Mouse (Mus musculus) lung, embryonic 14.5 days (tissue): ENCODE data around the gene Slk. TPM values are rescaled to one million over a fixed set of nuclear protein-coding genes. Genes with fewer than 3 reads are reported as not detected.

ENCODE experiments used
- ATAC-seq: fragments of 200-750 bp; cut with Nextera tagmentation; 2 replicates; pipeline ENCODE4 v1.8.0; 2017; ENCODE audit warnings: mild to moderate bottlenecking, moderate TSS enrichment, moderate library complexity; ENCODE audit not compliant: insufficient read depth
- DNase-seq: peaks from one replicate; pipeline ENCODE4 v3.0.0-alpha.2; 2015
- H3K27ac ChIP-seq: fragments of 300-500 bp; sonication (generic); 2 replicates; pipeline ENCODE4 v1.5.1; 2014; ENCODE audit warnings: low read depth, mild to moderate bottlenecking, moderate library complexity
- H3K27me3 ChIP-seq: fragments of 300-500 bp; sonication (generic); 2 replicates; pipeline ENCODE4 v1.6.1; 2014; ENCODE audit warnings: low read length, control low read depth; ENCODE audit not compliant: insufficient read depth
- H3K36me3 ChIP-seq: fragments of 300-500 bp; sonication (generic); 2 replicates; pipeline ENCODE4 v1.6.1; 2014; ENCODE audit warnings: control low read depth; ENCODE audit not compliant: insufficient read depth
- H3K4me1 ChIP-seq: fragments of 300-500 bp; sonication (generic); 2 replicates; pipeline ENCODE4 v1.6.1; 2014; ENCODE audit warnings: antibody characterized with exemption, control low read depth; ENCODE audit not compliant: insufficient read depth
- H3K4me2 ChIP-seq: fragments of 300-500 bp; sonication (generic); 2 replicates; pipeline ENCODE4 v1.6.1; 2014; ENCODE audit warnings: mild to moderate bottlenecking
- H3K4me3 ChIP-seq: fragments of 300-500 bp; sonication (generic); 2 replicates; pipeline ENCODE4 v1.5.1; 2014; ENCODE audit warnings: low read depth, low read length
- H3K9ac ChIP-seq: fragments of 300-500 bp; sonication (generic); 2 replicates; pipeline ENCODE4 v1.6.1; 2014
- H3K9me3 ChIP-seq: fragments of 300-500 bp; sonication (generic); 2 replicates; pipeline ENCODE4 v1.6.1; 2016; ENCODE audit warnings: low read depth, low read length, control low read depth
- CTCF ChIP-seq: IDR thresholded peaks from 2 replicates; pipeline ENCODE4 v1.5.1; 2016; ENCODE audit warnings: antibody characterized with exemption, low read depth
- WGBS: fragments of 180-500 bp; shearing (Covaris S2); extraction: QIAGEN DNeasy Blood & Tissue Kit; methylation state at CpG from one replicate; pipeline ENCODE4 v1.1.7; 2014; 5-methylcytosine and 5-hydroxymethylcytosine counted together
- polyA plus RNA-seq: library from polyadenylated mRNA; unstranded; fragments of >200 nt; fragmentation: Nextera tagmentation; extraction: Ambion mirVana; gene quantifications from 2 replicates; pipeline ENCODE4 v1.2.1, GENCODE M21; 2014

Gene Slk
- polyA plus RNA-seq, 1 experiment from 2014 or later = 20.6 TPM

DNA sequence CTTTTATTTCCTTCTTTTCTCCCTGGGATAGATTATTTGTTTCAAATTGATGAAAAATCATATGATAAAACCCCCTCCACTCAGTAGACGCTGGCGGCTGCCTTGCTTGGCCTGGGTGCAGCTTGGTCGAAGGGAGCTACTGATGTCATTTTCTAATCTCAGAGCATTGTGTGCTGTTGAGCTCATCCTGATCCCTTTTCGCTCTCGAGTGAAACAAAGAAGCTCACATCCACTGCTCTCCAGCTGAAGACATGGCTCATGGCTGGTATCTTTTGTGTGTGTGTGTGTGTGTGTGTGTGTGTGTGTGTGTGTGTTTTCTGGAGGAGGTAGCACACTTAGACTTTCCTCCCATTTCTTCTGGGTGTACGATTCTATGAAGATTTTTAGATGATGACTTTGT is 66.1 kb downstream of the Slk start:
- no peak for TF ChIP-seq CTCF
- no peak for DNase-seq
- Histone ChIP-seq H3K9ac (no peak overlapping the region), H3K9me3 (no peaks in the 10 kb centered on the region), H3K27ac (no peak overlapping the region), H3K27me3 (no peaks in the 10 kb centered on the region), H3K4me3 (no peak overlapping the region), H3K36me3 (peaks cover 41% of the 10 kb centered on the region), H3K4me1 (no peaks in the 10 kb centered on the region), H3K4me2 (no peak overlapping the region)
- 65% methylated on average over 6 of the region's 6 CpGs for WGBS
- no peak for ATAC-seq

DNA sequence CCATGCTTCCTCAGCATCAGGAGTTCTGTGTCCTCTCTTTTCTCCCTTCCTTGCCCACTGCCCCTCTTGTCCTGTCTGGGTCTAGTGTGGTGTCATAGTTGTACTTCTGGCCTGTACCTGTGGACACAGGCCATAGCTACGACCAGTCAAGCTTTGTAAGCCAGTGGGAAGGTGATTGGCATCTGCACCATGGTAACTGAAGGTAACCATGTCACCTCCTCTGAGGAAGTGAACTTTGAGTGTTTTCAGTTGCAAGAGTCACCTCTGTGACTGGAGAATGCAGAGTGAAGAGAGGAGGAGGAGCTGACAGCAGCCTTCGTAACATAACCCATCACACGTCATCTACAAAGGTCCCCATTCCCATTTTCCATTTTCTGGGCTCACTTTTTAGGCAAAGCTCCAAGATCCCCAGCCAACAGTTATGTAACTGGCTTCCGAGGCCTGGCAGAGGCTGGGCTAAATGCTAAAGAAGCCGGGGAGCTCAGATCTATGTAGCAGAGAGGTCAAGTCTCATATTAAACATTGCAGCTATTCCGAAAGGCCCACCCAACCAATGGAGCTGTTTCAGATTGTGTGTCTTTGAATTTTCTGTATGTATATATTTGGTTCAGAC is 67.1 kb downstream of the Slk start:
- Histone ChIP-seq H3K4me1 (no peaks in the 10 kb centered on the region), H3K9me3 (no peaks in the 10 kb centered on the region), H3K27ac (no peak overlapping the region), H3K9ac (no peak overlapping the region), H3K4me3 (no peak overlapping the region), H3K4me2 (no peak overlapping the region), H3K27me3 (no peaks in the 10 kb centered on the region), H3K36me3 (peaks cover 31% of the 10 kb centered on the region)
- 66% methylated on average over 6 of the region's 6 CpGs for WGBS
- DNase-seq = peak; percentile 57
- no peak; the same call in 1 of the 2 replicates for ATAC-seq
- TF ChIP-seq CTCF = no peak

DNA sequence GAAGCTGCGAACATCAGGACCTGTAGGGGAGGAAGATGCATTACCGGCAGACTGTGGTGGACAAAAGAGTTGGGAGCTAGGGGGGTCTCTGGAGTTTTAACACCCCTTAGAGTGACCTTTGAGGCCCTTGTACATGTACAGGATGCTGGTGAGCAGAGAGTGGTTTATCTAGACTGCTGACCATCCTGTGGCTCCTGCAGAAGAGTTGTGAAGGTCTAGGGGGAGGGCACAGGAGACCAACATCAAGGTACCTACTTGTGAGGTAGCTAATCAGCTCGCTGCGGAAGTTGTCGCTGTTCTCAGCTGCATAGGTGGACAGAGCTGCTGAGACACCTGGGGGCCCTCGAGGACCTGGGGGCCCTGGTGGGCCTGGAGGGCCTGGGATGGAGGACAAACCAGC is 69.6 kb downstream of the Slk start:
- H3K4me1 ChIP-seq = no peaks in the 10 kb centered on the region
- H3K9me3 ChIP-seq = no peaks in the 10 kb centered on the region
- DNase-seq = no peak
- no peaks in the 10 kb centered on the region for H3K27me3 ChIP-seq
- H3K9ac ChIP-seq = no peak overlapping the region
- no peak overlapping the region for H3K4me3 ChIP-seq
- TF ChIP-seq CTCF = no peak
- peaks cover 22% of the 10 kb centered on the region; the same call in 1 of the 2 replicates for H3K36me3 ChIP-seq
- H3K4me2 ChIP-seq = no peak overlapping the region
- no peak overlapping the region for H3K27ac ChIP-seq
- no peak for ATAC-seq
- WGBS = 91% methylated on average over 6 of the region's 6 CpGs

DNA sequence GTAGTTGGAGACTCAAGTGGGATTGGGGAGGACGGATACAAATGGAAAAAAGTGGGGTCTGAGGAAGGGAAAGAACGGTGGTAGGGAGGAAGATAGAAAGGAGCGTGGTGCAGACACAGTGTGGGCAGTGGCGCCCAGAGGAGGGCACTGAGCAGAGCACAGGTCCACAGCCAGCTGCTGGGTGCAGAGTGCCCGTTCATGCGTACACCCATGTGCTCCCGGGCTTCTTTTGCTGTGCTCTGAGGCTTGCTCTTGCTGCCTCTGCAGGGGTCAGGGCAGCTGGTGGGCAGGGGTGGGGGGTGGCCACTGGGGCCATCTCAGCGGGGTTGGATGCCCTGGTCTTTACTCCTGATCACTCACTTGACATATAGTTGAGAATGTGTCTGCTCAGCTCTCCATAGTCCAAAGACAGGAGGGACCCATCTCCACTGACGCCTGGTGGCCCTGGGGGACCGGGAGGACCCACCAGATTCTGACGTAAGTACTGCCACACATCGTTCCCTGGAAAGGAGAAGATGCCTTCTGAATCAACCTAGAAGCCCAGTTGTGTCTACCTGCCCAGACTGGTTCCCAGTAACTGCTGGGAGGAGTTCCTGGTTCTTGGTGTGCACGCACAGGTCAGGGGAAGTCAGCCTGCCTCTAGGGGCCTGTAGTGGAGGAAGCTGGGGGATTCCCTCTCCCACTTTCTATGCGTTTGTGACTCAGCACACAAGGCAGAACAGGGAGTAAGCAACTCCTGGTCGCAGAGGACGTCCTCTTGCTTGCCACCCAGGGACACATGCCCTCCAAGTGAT is 71.1 kb downstream of the Slk start:
- no peak overlapping the region for H3K9ac ChIP-seq
- no peaks in the 10 kb centered on the region for H3K9me3 ChIP-seq
- no peaks in the 10 kb centered on the region for H3K4me1 ChIP-seq
- H3K27me3 ChIP-seq = no peaks in the 10 kb centered on the region
- H3K27ac ChIP-seq = no peak overlapping the region
- DNase-seq = no peak
- no peak overlapping the region for H3K4me3 ChIP-seq
- no peak for ATAC-seq
- H3K36me3 ChIP-seq = peaks cover 18% of the 10 kb centered on the region; the same call in 1 of the 2 replicates
- H3K4me2 ChIP-seq = no peak overlapping the region
- no peak for TF ChIP-seq CTCF
- 81% methylated on average over 16 of the region's 16 CpGs for WGBS

DNA sequence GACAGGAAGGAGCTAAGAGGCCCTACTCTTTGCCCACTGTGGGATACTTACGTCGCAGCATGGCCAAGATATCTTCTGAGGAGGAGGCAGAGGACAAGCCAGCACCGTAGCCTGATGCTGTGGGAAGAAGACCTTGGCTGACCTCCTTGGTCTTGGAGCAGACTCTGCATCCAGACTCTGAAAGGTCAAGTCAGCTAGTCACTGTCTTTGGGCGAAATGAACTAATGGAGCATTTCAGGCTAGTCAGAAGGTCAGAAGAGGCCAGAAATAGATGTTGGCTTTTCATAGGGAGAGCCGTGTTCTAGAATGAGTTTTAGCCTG is 71.6 kb downstream of the Slk start:
- Histone ChIP-seq H3K9me3 (no peaks in the 10 kb centered on the region), H3K27ac (no peak overlapping the region), H3K27me3 (no peaks in the 10 kb centered on the region), H3K36me3 (peaks cover 15% of the 10 kb centered on the region; the same call in 1 of the 2 replicates), H3K4me1 (no peaks in the 10 kb centered on the region), H3K4me3 (no peak overlapping the region), H3K9ac (no peak overlapping the region), H3K4me2 (no peak overlapping the region)
- TF ChIP-seq CTCF = no peak
- ATAC-seq (no peak), DNase-seq (no peak)
- WGBS = 79% methylated on average over 5 of the region's 5 CpGs

DNA sequence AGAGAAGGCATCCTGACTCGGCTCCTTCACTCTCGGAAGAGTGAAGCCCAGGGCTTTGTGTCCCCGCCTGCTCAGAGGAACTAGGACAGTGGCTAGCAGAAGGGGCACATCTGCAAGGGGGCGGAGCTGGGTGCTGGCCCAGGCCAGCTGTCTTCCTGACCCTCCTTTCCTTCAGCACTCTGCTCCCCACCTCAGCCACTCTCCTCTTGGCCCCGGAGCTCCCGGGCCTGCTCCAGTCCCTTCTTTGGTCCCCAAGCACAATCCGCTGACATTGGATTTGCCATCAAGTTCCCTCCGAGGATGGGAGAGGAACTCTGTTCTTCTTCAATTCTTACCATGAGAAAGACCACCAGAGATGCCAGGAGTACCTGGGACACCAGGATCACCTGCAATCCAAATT is 72.8 kb downstream of the Slk start:
- H3K36me3 ChIP-seq = peaks cover 11% of the 10 kb centered on the region; the same call in 1 of the 2 replicates
- TF ChIP-seq CTCF = no peak
- no peak overlapping the region for H3K27ac ChIP-seq
- H3K4me1 ChIP-seq = no peaks in the 10 kb centered on the region
- 59% methylated on average over 8 of the region's 8 CpGs for WGBS
- no peak overlapping the region for H3K9ac ChIP-seq
- DNase-seq (no peak), ATAC-seq (no peak)
- H3K27me3 ChIP-seq = no peaks in the 10 kb centered on the region
- no peak overlapping the region for H3K4me3 ChIP-seq
- no peak overlapping the region for H3K4me2 ChIP-seq
- no peaks in the 10 kb centered on the region for H3K9me3 ChIP-seq

DNA sequence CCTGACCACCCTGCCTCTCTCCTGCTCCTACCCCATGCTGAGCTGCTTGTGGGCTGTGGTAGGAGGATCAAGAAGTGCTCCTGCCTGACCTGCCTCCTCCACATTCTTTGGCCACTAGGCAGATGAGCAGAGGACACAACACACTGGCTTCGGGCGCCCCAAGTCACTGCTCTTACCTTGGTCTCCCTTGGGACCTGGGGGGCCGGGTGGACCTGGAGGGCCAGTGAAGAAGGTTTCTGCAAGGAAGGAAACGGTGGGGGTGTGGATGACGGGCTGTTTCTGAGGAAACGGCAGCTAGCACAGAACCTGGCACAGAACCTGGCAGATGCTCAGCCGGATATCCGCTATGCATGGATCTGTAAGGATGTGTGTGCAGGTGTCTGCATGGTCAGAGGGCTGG is 73.7 kb downstream of the Slk start:
- Histone ChIP-seq H3K4me3 (no peak overlapping the region), H3K4me1 (no peaks in the 10 kb centered on the region), H3K9me3 (no peaks in the 10 kb centered on the region), H3K27me3 (no peaks in the 10 kb centered on the region), H3K9ac (no peak overlapping the region), H3K4me2 (no peak overlapping the region), H3K36me3 (peaks cover 9% of the 10 kb centered on the region; the same call in 1 of the 2 replicates), H3K27ac (no peak overlapping the region)
- TF ChIP-seq CTCF = no peak
- WGBS = 71% methylated on average over 8 of the region's 8 CpGs
- DNase-seq = no peak
- ATAC-seq = no peak
